Mouse (Mus musculus) lung, postnatal 0 days (tissue): ENCODE measurements at regions not wholly inside any gene's neighbourhood (a gene's known extent, or its start where the extent isn't known, plus 50 kb on each side); places are given as distances from the start of the nearest gene placed in this dataset.

ENCODE experiments used
- CTCF ChIP-seq: IDR thresholded peaks from 2 replicates; pipeline ENCODE4 v1.5.1; 2016; ENCODE audit warnings: antibody characterized with exemption, mild to moderate bottlenecking
- EP300 ChIP-seq: IDR thresholded peaks from 2 replicates; pipeline ENCODE4 v1.6.1; 2016; ENCODE audit warnings: antibody characterized with exemption, mild to moderate bottlenecking, control low read depth

GRCm38 (mm10) chr11:32109911-32110310 lies 90.2 kb downstream of the Il9r start:
- no peak for TF ChIP-seq CTCF
- no peak for TF ChIP-seq EP300
